Mouse (Mus musculus): Measurements from ENCODE around the gene Arhgef12. TPM values are rescaled to one million over a fixed set of nuclear protein-coding genes. Genes with fewer than 3 reads are reported as not detected.

Gene Arhgef12
- polyA plus RNA-seq, 1 experiment from 2014 or later: 8.4 TPM

DNA sequence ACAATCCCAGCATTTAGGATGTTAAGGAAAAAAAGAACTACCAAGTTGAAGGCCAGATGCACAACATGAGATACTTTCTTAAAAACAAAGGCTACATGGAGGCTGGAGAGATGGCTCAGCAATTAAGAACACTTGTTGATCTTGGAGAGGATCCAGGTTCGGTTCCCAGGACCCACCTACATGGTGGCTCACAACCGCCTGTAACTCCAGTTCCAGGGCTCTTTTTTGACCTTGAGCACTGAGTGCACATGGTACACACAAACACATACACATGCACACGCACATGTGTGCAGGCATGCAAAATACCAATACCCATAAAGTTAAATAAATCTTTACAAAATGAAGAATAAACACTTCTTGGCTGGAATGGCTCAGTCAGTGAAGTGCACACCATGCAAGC is 39.1 kb downstream of the Arhgef12 start:
- no peaks in the 10 kb centered on the region for H3K9me3 ChIP-seq (replicated peaks)
- 83% methylated on average over 3 of the region's 3 CpGs for WGBS (ENCODE audit: insufficient replicate concordance)
- no peak overlapping the region for H3K4me3 ChIP-seq
- H3K36me3 ChIP-seq: no peaks in the 10 kb centered on the region
- ATAC-seq: no peak
- H3K27me3 ChIP-seq (replicated peaks): no peaks in the 10 kb centered on the region; the same call in 1 of the 2 replicates
- no peak overlapping the region for H3K4me2 ChIP-seq
- H3K4me1 ChIP-seq: no peaks in the 10 kb centered on the region
- no peak overlapping the region for H3K9ac ChIP-seq
- H3K27ac ChIP-seq: no peak overlapping the region

GRCm38 (mm10) chr9:43065231-43065630 is 41.8 kb downstream of the Arhgef12 start:
- H3K36me3 ChIP-seq: no peaks in the 10 kb centered on the region
- 71% methylated on average over 4 of the region's 4 CpGs for WGBS (ENCODE audit: insufficient replicate concordance)
- H3K27ac ChIP-seq: no peak overlapping the region
- H3K4me2 ChIP-seq: no peak overlapping the region
- H3K9ac ChIP-seq: no peak overlapping the region
- H3K4me1 ChIP-seq: no peaks in the 10 kb centered on the region
- H3K27me3 ChIP-seq (replicated peaks): no peaks in the 10 kb centered on the region; the same call in 1 of the 2 replicates
- no peaks in the 10 kb centered on the region for H3K9me3 ChIP-seq (replicated peaks)
- no peak overlapping the region for H3K4me3 ChIP-seq
- ATAC-seq: no peak

DNA sequence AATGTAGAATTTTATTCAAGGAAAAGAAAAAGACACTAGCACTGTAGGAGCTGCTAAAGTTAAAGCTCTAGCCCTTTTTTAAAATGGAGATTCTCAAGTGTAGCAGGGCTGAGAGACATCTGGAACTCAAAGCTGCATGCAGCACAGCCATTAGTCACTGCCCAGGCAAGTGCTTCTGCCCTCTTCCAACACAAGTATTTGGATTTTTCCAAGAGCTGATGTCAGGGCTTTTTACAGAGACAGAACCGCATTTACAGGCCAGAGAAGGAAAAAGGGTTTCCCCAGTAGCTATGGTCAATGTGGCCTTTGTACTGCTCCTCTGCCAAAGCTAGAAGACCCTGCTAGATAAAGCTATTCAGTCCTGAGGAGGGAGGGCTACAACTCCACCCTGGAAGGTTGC is 45.5 kb downstream of the Arhgef12 start:
- no peak for ATAC-seq

DNA sequence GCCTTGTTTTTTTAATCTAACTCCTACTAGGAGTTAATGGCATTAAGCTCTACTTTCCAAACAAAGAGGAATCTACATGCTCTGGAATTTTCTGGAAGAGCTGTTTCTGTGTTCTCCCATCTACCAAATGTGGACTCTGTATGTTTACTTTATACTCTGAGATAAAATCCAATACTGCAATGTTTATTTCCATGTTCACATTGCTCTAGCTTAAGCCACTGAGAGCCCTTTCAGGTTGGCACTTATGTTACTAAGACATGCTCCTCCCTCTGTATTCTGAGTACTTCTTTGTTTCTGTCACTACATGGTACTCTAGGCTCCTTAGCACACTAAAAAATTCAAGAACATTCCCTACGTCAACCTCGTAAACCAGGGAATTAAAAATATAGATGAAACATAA is 56.6 kb downstream of the Arhgef12 start:
- 84% methylated on average over 2 of the region's 2 CpGs for WGBS (ENCODE audit: insufficient replicate concordance)
- no peak overlapping the region for H3K4me3 ChIP-seq
- H3K27me3 ChIP-seq (replicated peaks): no peaks in the 10 kb centered on the region
- no peak overlapping the region for H3K4me2 ChIP-seq
- H3K36me3 ChIP-seq: no peaks in the 10 kb centered on the region; the same call in 1 of the 2 replicates
- no peak overlapping the region for H3K27ac ChIP-seq
- ATAC-seq: no peak
- no peaks in the 10 kb centered on the region for H3K9me3 ChIP-seq (replicated peaks)
- H3K4me1 ChIP-seq: no peaks in the 10 kb centered on the region
- no peak overlapping the region for H3K9ac ChIP-seq

More for the DNA sequence above, 45.5 kb downstream of the Arhgef12 start:
- H3K9me3 ChIP-seq (replicated peaks): no peaks in the 10 kb centered on the region
- no peak overlapping the region for H3K9ac ChIP-seq
- H3K4me3 ChIP-seq: no peak overlapping the region
- H3K27me3 ChIP-seq (replicated peaks): no peaks in the 10 kb centered on the region
- 87% methylated on average over 1 of the region's 1 CpGs for WGBS (ENCODE audit: insufficient replicate concordance)
- no peaks in the 10 kb centered on the region for H3K4me1 ChIP-seq
- H3K36me3 ChIP-seq: no peaks in the 10 kb centered on the region
- H3K27ac ChIP-seq: no peak overlapping the region
- no peak overlapping the region for H3K4me2 ChIP-seq

DNA sequence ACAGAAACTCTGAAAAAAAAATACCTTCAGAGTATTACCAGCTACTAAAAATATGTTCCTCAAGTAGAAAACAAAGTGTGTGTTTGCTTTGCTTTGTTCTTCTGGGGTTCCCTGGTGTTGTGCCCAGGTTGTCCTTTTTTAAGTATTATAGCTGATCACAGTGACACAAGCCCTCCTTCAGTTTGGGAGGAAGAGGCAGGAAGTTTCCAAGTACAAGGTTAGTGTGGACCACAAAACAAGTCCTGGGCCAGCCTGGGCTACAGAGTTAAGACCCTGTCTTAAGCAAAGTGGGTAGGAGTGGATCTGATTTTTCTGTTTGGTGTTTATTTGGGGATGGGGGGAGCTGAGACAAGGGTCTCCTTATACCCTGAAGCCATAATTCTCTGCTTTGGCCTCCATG is 62.6 kb downstream of the Arhgef12 start:
- H3K9ac ChIP-seq: no peak overlapping the region
- H3K4me2 ChIP-seq: no peak overlapping the region
- H3K4me1 ChIP-seq: no peaks in the 10 kb centered on the region
- H3K4me3 ChIP-seq: no peak overlapping the region
- no peak for ATAC-seq
- peaks cover 23% of the 10 kb centered on the region for H3K36me3 ChIP-seq
- no peaks in the 10 kb centered on the region for H3K9me3 ChIP-seq (replicated peaks)
- H3K27me3 ChIP-seq (replicated peaks): no peaks in the 10 kb centered on the region
- no peak overlapping the region for H3K27ac ChIP-seq

- H3K9me3 ChIP-seq (replicated peaks): no peaks in the 10 kb centered on the region
- no peak overlapping the region for H3K4me2 ChIP-seq
- ATAC-seq: no peak
- peaks cover 3% of the 10 kb centered on the region; the same call in 1 of the 2 replicates for H3K4me1 ChIP-seq
- no peak overlapping the region for H3K27ac ChIP-seq
- peaks cover 23% of the 10 kb centered on the region for H3K36me3 ChIP-seq
- 70% methylated on average over 8 of the region's 8 CpGs for WGBS (ENCODE audit: insufficient replicate concordance)
- no peak overlapping the region for H3K9ac ChIP-seq
- H3K27me3 ChIP-seq (replicated peaks): no peaks in the 10 kb centered on the region
- no peak overlapping the region for H3K4me3 ChIP-seq
Observed at GRCm38 (mm10) chr9:43038466-43038865, 68.6 kb downstream of the Arhgef12 start.

- no peaks in the 10 kb centered on the region for H3K9me3 ChIP-seq (replicated peaks)
- no peak overlapping the region for H3K27ac ChIP-seq
- H3K27me3 ChIP-seq (replicated peaks): no peaks in the 10 kb centered on the region
- peaks cover 3% of the 10 kb centered on the region; the same call in 1 of the 2 replicates for H3K4me1 ChIP-seq
- H3K4me3 ChIP-seq: no peak overlapping the region
- no peak overlapping the region for H3K9ac ChIP-seq
- ATAC-seq: no peak
- H3K4me2 ChIP-seq: no peak overlapping the region
- WGBS (ENCODE audit: insufficient replicate concordance): 66% methylated on average over 4 of the region's 4 CpGs
- H3K36me3 ChIP-seq: peaks cover 6% of the 10 kb centered on the region; the same call in 1 of the 2 replicates
Observed at GRCm38 (mm10) chr9:43035208-43035607, 71.8 kb downstream of the Arhgef12 start.

GRCm38 (mm10) chr9:43034273-43034672 is 72.8 kb downstream of the Arhgef12 start:
- Histone ChIP-seq H3K27ac (no peak overlapping the region), H3K36me3 (0 out of 2 replicates have a peak, but pooled peaks cover 4% of the 10 kb centered on the region), H3K4me1 (peaks cover 3% of the 10 kb centered on the region; the same call in 1 of the 2 replicates), H3K9ac (no peak overlapping the region), H3K27me3 (replicated peaks) (no peaks in the 10 kb centered on the region), H3K9me3 (replicated peaks) (no peaks in the 10 kb centered on the region), H3K4me3 (no peak overlapping the region), H3K4me2 (no peak overlapping the region)
- no peak for ATAC-seq

DNA sequence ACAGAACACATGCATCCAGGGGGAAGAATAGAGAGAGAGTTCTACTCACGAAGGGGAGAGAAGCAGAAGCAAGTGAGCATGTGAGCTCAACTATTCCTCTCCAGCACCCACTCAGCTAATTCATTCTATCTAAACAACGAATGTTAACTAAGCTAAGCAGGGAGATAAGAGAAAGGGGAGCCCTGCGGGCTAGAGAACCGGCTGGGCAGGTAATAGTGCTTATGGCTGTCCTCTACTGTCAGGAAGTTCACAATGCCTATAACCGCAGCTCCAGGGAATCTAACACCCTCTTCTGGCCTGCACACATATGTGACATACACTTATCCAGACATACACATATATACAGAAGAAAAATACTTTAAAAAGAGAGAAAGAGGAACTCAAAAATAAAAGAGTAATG is 79.3 kb downstream of the Arhgef12 start:
- Histone ChIP-seq H3K4me1 (no peaks in the 10 kb centered on the region), H3K9ac (no peak overlapping the region), H3K9me3 (replicated peaks) (no peaks in the 10 kb centered on the region), H3K4me2 (no peak overlapping the region), H3K27ac (no peak overlapping the region), H3K4me3 (no peak overlapping the region), H3K36me3 (peaks cover 8% of the 10 kb centered on the region; the same call in 1 of the 2 replicates), H3K27me3 (replicated peaks) (no peaks in the 10 kb centered on the region)
- no peak for ATAC-seq
- 64% methylated on average over 5 of the region's 5 CpGs for WGBS (ENCODE audit: insufficient replicate concordance)

DNA sequence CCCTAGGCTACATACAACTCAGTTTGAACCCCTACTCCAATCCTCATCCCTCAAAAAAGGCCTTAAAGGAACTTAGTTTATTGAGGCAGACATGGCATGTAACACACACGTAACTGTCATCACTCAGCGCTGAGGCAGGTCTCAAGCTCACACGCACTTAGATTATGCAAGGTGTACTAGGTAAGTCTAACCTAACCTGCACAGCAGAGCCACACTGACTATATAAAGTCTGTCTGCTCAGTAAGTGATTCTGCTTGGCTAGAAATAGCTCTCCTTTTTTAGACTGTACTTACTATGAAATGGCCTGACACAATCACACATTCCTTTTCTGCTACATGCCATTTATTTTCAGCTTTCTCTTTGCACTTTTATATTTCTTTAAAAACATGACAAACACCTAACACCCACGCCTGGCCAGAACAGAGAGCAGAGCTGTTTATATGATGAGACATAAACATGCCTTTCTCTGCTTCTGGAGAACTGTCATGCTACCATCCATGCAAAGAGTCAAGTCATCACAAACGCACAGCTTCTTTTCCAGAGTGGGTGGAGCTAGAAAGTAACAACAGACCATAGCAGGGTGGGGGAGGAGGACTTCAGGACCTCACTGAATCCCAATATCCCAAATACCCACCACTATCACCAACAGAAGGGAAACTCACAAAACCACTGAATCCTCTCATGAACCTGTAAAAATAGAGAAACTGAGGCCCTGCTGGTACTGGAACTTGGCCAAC is 85.4 kb downstream of the Arhgef12 start:
- H3K9ac ChIP-seq: no peak overlapping the region
- no peak overlapping the region for H3K4me2 ChIP-seq
- H3K27ac ChIP-seq: no peak overlapping the region
- 73% methylated on average over 5 of the region's 5 CpGs for WGBS (ENCODE audit: insufficient replicate concordance)
- no peak overlapping the region for H3K4me3 ChIP-seq
- H3K27me3 ChIP-seq (replicated peaks): no peaks in the 10 kb centered on the region
- H3K4me1 ChIP-seq: no peaks in the 10 kb centered on the region
- H3K9me3 ChIP-seq (replicated peaks): no peaks in the 10 kb centered on the region
- no peak for ATAC-seq
- H3K36me3 ChIP-seq: peaks cover 21% of the 10 kb centered on the region

DNA sequence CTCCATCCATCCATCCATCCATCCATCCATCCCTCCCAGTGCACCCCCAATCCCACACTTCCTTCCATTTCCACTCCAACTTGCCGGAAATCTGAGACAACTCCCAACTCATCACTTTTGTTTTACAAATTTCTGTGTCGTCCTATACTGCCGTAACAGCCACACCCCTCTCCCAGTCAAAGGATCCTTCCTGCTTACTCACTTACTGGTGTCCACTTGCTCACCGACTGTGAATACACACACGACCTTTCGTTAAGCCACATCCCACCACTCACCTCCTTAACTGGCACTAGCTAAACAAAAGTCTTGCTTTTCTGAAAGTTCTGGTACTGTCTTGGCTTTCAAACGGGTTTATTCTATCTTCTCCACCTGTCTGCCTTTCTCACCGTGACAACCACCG is 87.4 kb downstream of the Arhgef12 start:
- no peak overlapping the region for H3K4me3 ChIP-seq
- peaks cover 32% of the 10 kb centered on the region for H3K36me3 ChIP-seq
- WGBS (ENCODE audit: insufficient replicate concordance): 82% methylated on average over 9 of the region's 9 CpGs
- no peak overlapping the region for H3K27ac ChIP-seq
- ATAC-seq: no peak
- H3K9ac ChIP-seq: no peak overlapping the region
- no peaks in the 10 kb centered on the region for H3K9me3 ChIP-seq (replicated peaks)
- H3K4me1 ChIP-seq: no peaks in the 10 kb centered on the region
- no peaks in the 10 kb centered on the region for H3K27me3 ChIP-seq (replicated peaks)
- H3K4me2 ChIP-seq: no peak overlapping the region

GRCm38 (mm10) chr9:43015786-43016185 is 91.3 kb downstream of the Arhgef12 start:
- 80% methylated on average over 5 of the region's 5 CpGs for WGBS (ENCODE audit: insufficient replicate concordance)
- Histone ChIP-seq H3K27ac (no peak overlapping the region), H3K4me3 (no peak overlapping the region), H3K9me3 (replicated peaks) (no peaks in the 10 kb centered on the region), H3K4me1 (no peaks in the 10 kb centered on the region), H3K9ac (no peak overlapping the region), H3K36me3 (peaks cover 49% of the 10 kb centered on the region), H3K27me3 (replicated peaks) (no peaks in the 10 kb centered on the region), H3K4me2 (no peak overlapping the region)
- no peak for ATAC-seq

DNA sequence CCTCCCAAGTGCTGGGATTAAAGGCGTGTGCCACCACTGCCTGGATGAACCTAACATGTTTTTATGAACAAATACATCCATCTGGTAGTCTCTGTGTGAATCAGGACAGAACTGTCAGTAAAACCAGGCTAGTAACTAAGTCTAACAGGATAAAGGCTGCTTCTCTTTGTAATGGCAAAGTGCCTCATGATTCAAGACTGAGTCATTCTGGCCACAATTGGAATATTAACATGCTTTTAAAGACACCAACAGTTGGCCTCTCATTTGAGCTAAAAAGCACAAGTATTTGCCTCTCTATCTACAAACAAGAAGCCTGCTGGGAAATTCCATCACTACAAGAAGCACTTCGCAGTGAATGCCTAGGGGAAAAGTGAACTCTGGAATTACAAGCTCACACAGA is 91.7 kb downstream of the Arhgef12 start:
- Histone ChIP-seq H3K4me2 (no peak overlapping the region), H3K36me3 (peaks cover 50% of the 10 kb centered on the region), H3K4me1 (no peaks in the 10 kb centered on the region), H3K9me3 (replicated peaks) (no peaks in the 10 kb centered on the region), H3K27me3 (replicated peaks) (no peaks in the 10 kb centered on the region), H3K9ac (no peak overlapping the region), H3K4me3 (no peak overlapping the region), H3K27ac (no peak overlapping the region)
- 76% methylated on average over 2 of the region's 2 CpGs for WGBS (ENCODE audit: insufficient replicate concordance)
- ATAC-seq: no peak

Data from liver, embryonic 12.5 days (tissue).